Mouse (Mus musculus): ENCODE results near the gene Polk. TPM values are rescaled to one million over a fixed set of nuclear protein-coding genes. Genes with fewer than 3 reads are reported as not detected.

Polk gene
- polyA plus RNA-seq, 1 experiment from 2014 or later = 9.5 TPM

- no peak overlapping the region for H3K4me3 ChIP-seq
- no peaks in the 10 kb centered on the region for H3K27me3 ChIP-seq
- 71% methylated on average over 1 of the region's 1 CpGs for WGBS
- no peaks in the 10 kb centered on the region for H3K4me1 ChIP-seq
- no peak for ATAC-seq (ENCODE audit: insufficient number of reproducible peaks, low FRiP score, low TSS enrichment, low read depth)
- no peaks in the 10 kb centered on the region for H3K36me3 ChIP-seq
- H3K27ac ChIP-seq = no peak overlapping the region
- no peak overlapping the region for H3K9ac ChIP-seq
- no peaks in the 10 kb centered on the region for H3K9me3 ChIP-seq
- no peak overlapping the region for H3K4me2 ChIP-seq
Observed at GRCm38 (mm10) chr13:96547250-96547649, 4.9 kb upstream of the Polk start.

GRCm38 (mm10) chr13:96544506-96544905 is 2.1 kb upstream of the Polk start:
- Histone ChIP-seq H3K27me3 (no peaks in the 10 kb centered on the region), H3K4me2 (no peak overlapping the region), H3K4me3 (no peak overlapping the region), H3K27ac (no peak overlapping the region), H3K9me3 (no peaks in the 10 kb centered on the region), H3K36me3 (no peaks in the 10 kb centered on the region), H3K9ac (no peak overlapping the region), H3K4me1 (no peaks in the 10 kb centered on the region)
- 72% methylated on average over 2 of the region's 2 CpGs for WGBS
- no peak for ATAC-seq (ENCODE audit: insufficient number of reproducible peaks, low FRiP score, low TSS enrichment, low read depth)

GRCm38 (mm10) chr13:96542901-96543891 is 817 bp upstream of the Polk start:
- WGBS = under 1% methylated on average over 67 of the region's 73 CpGs
- ATAC-seq (ENCODE audit: insufficient number of reproducible peaks, low FRiP score, low TSS enrichment, low read depth) = peak; percentile 61
- Histone ChIP-seq H3K36me3 (no peaks in the 10 kb centered on the region), H3K27me3 (no peaks in the 10 kb centered on the region), H3K4me2 (peak overlapping the region; percentile 77), H3K9me3 (no peaks in the 10 kb centered on the region), H3K27ac (peak overlapping the region; percentile 94), H3K4me1 (no peaks in the 10 kb centered on the region), H3K9ac (peak overlapping the region; percentile 85), H3K4me3 (peak overlapping the region; percentile 96)

GRCm38 (mm10) chr13:96541381-96541780 is 998 bp downstream of the Polk start:
- H3K36me3 ChIP-seq = no peaks in the 10 kb centered on the region
- H3K4me3 ChIP-seq = peak overlapping the region; percentile 96
- no peaks in the 10 kb centered on the region for H3K4me1 ChIP-seq
- no peak overlapping the region for H3K9ac ChIP-seq
- no peak overlapping the region for H3K27ac ChIP-seq
- no peaks in the 10 kb centered on the region for H3K27me3 ChIP-seq
- peak overlapping the region; percentile 77 for H3K4me2 ChIP-seq
- no peak for ATAC-seq (ENCODE audit: insufficient number of reproducible peaks, low FRiP score, low TSS enrichment, low read depth)
- no peaks in the 10 kb centered on the region for H3K9me3 ChIP-seq
- WGBS = 44% methylated on average over 2 of the region's 2 CpGs

GRCm38 (mm10) chr13:96538103-96538502 is 4.3 kb downstream of the Polk start:
- Histone ChIP-seq H3K4me1 (no peaks in the 10 kb centered on the region), H3K9ac (no peak overlapping the region), H3K4me2 (no peak overlapping the region), H3K36me3 (no peaks in the 10 kb centered on the region), H3K27ac (no peak overlapping the region), H3K9me3 (no peaks in the 10 kb centered on the region), H3K27me3 (no peaks in the 10 kb centered on the region), H3K4me3 (no peak overlapping the region)
- no peak for ATAC-seq (ENCODE audit: insufficient number of reproducible peaks, low FRiP score, low TSS enrichment, low read depth)
- 67% methylated on average over 3 of the region's 3 CpGs for WGBS

GRCm38 (mm10) chr13:96536821-96537572 is 5.4 kb downstream of the Polk start:
- Histone ChIP-seq H3K4me2 (no peak overlapping the region), H3K4me3 (no peak overlapping the region), H3K4me1 (no peaks in the 10 kb centered on the region), H3K27ac (no peak overlapping the region), H3K36me3 (no peaks in the 10 kb centered on the region), H3K9ac (no peak overlapping the region), H3K9me3 (no peaks in the 10 kb centered on the region), H3K27me3 (no peaks in the 10 kb centered on the region)
- no peak for ATAC-seq (ENCODE audit: insufficient number of reproducible peaks, low FRiP score, low TSS enrichment, low read depth)
- WGBS = 81% methylated on average over 5 of the region's 5 CpGs

- WGBS = 53% methylated on average over 2 of the region's 2 CpGs
- Histone ChIP-seq H3K9ac (no peak overlapping the region), H3K4me1 (no peaks in the 10 kb centered on the region), H3K36me3 (no peaks in the 10 kb centered on the region), H3K4me3 (no peak overlapping the region), H3K9me3 (no peaks in the 10 kb centered on the region), H3K27me3 (no peaks in the 10 kb centered on the region), H3K4me2 (no peak overlapping the region), H3K27ac (no peak overlapping the region)
- no peak for ATAC-seq (ENCODE audit: insufficient number of reproducible peaks, low FRiP score, low TSS enrichment, low read depth)
Observed at GRCm38 (mm10) chr13:96533742-96534141, 8.6 kb downstream of the Polk start.

- Histone ChIP-seq H3K9ac (no peak overlapping the region), H3K4me2 (no peak overlapping the region), H3K36me3 (no peaks in the 10 kb centered on the region), H3K27me3 (no peaks in the 10 kb centered on the region), H3K4me1 (no peaks in the 10 kb centered on the region), H3K27ac (no peak overlapping the region), H3K9me3 (no peaks in the 10 kb centered on the region), H3K4me3 (no peak overlapping the region)
- 88% methylated on average over 6 of the region's 6 CpGs for WGBS
- no peak for ATAC-seq (ENCODE audit: insufficient number of reproducible peaks, low FRiP score, low TSS enrichment, low read depth)
Observed at GRCm38 (mm10) chr13:96532176-96532575, 10.2 kb downstream of the Polk start.

- ATAC-seq (ENCODE audit: insufficient number of reproducible peaks, low FRiP score, low TSS enrichment, low read depth) = no peak
- Histone ChIP-seq H3K4me3 (no peak overlapping the region), H3K4me2 (no peak overlapping the region), H3K9me3 (no peaks in the 10 kb centered on the region), H3K36me3 (no peaks in the 10 kb centered on the region), H3K27ac (no peak overlapping the region), H3K4me1 (no peaks in the 10 kb centered on the region), H3K27me3 (no peaks in the 10 kb centered on the region), H3K9ac (no peak overlapping the region)
- WGBS = 86% methylated on average over 9 of the region's 9 CpGs
Observed at GRCm38 (mm10) chr13:96530064-96530463, 12.3 kb downstream of the Polk start.

- ATAC-seq (ENCODE audit: insufficient number of reproducible peaks, low FRiP score, low TSS enrichment, low read depth) = no peak
- H3K9me3 ChIP-seq = no peaks in the 10 kb centered on the region
- no peaks in the 10 kb centered on the region for H3K4me1 ChIP-seq
- H3K27me3 ChIP-seq = no peaks in the 10 kb centered on the region
- H3K27ac ChIP-seq = no peak overlapping the region
- H3K36me3 ChIP-seq = no peaks in the 10 kb centered on the region
- 93% methylated on average over 3 of the region's 3 CpGs for WGBS
- H3K4me3 ChIP-seq = no peak overlapping the region
- no peak overlapping the region for H3K4me2 ChIP-seq
- no peak overlapping the region for H3K9ac ChIP-seq
Observed at GRCm38 (mm10) chr13:96529542-96529941, 12.8 kb downstream of the Polk start.

- no peaks in the 10 kb centered on the region for H3K27me3 ChIP-seq
- H3K4me2 ChIP-seq = no peak overlapping the region
- no peak overlapping the region for H3K27ac ChIP-seq
- ATAC-seq (ENCODE audit: insufficient number of reproducible peaks, low FRiP score, low TSS enrichment, low read depth) = no peak
- WGBS = 83% methylated on average over 3 of the region's 3 CpGs
- no peaks in the 10 kb centered on the region for H3K36me3 ChIP-seq
- H3K4me1 ChIP-seq = no peaks in the 10 kb centered on the region
- H3K4me3 ChIP-seq = no peak overlapping the region
- H3K9me3 ChIP-seq = no peaks in the 10 kb centered on the region
- no peak overlapping the region for H3K9ac ChIP-seq
Observed at GRCm38 (mm10) chr13:96528776-96529175, 13.6 kb downstream of the Polk start.

- H3K9me3 ChIP-seq = no peaks in the 10 kb centered on the region
- no peaks in the 10 kb centered on the region for H3K27me3 ChIP-seq
- H3K36me3 ChIP-seq = no peaks in the 10 kb centered on the region
- no peak overlapping the region for H3K9ac ChIP-seq
- no peak overlapping the region for H3K4me3 ChIP-seq
- 89% methylated on average over 11 of the region's 11 CpGs for WGBS
- H3K4me1 ChIP-seq = no peaks in the 10 kb centered on the region
- H3K4me2 ChIP-seq = no peak overlapping the region
- H3K27ac ChIP-seq = no peak overlapping the region
- ATAC-seq (ENCODE audit: insufficient number of reproducible peaks, low FRiP score, low TSS enrichment, low read depth) = no peak
Observed at GRCm38 (mm10) chr13:96527856-96528255, 14.5 kb downstream of the Polk start.

All from limb, embryonic 15.5 days (tissue).